Mouse (Mus musculus): ENCODE data around the gene Pcdh8.

The Pcdh8 gene

GRCm38 (mm10) chr14:79771094-79771535 lies at the start of gene Pcdh8:
Gene Pcdh8 (minus strand): TSS chr14:79771312.
- peak; percentile 81 to 83 for DNase-seq

- DNase-seq, result no peak
Measured at GRCm38 (mm10) chr14:79814709-79815108, 43.6 kb upstream of the Pcdh8 start.

- no peak for DNase-seq
Measured at GRCm38 (mm10) chr14:79814084-79814483, 43.0 kb upstream of the Pcdh8 start.

- DNase-seq, result no peak
Measured at GRCm38 (mm10) chr14:79793179-79793578, 22.1 kb upstream of the Pcdh8 start.

GRCm38 (mm10) chr14:79789535-79789934 lies 18.4 kb upstream of the Pcdh8 start:
- DNase-seq, result no peak

GRCm38 (mm10) chr14:79788656-79789204 lies 17.6 kb upstream of the Pcdh8 start:
- DNase-seq, result no peak

GRCm38 (mm10) chr14:79787918-79788317 lies 16.8 kb upstream of the Pcdh8 start:
- no peak for DNase-seq

- peak in 1 of 2 experiments; percentile 23 for DNase-seq
Measured at GRCm38 (mm10) chr14:79785400-79785799, 14.3 kb upstream of the Pcdh8 start.

- DNase-seq, result no peak
Measured at GRCm38 (mm10) chr14:79780889-79781288, 9.8 kb upstream of the Pcdh8 start.

- DNase-seq, result no peak
Measured at GRCm38 (mm10) chr14:79780332-79780731, 9.2 kb upstream of the Pcdh8 start.

- no peak for DNase-seq
Measured at GRCm38 (mm10) chr14:79779841-79780240, 8.7 kb upstream of the Pcdh8 start.

- DNase-seq, result no peak
Measured at GRCm38 (mm10) chr14:79773425-79774391, 2.6 kb upstream of the Pcdh8 start.

- no peak for DNase-seq
Measured at GRCm38 (mm10) chr14:79771802-79772511, 845 bp upstream of the Pcdh8 start.

- no peak for DNase-seq
Measured at GRCm38 (mm10) chr14:79770306-79771093, 612 bp downstream of the Pcdh8 start.

GRCm38 (mm10) chr14:79769618-79770017 lies 1.5 kb downstream of the Pcdh8 start:
- DNase-seq, result peak; percentile 81 to 94

GRCm38 (mm10) chr14:79768996-79769395 lies 2.1 kb downstream of the Pcdh8 start:
- peak in 1 of 2 experiments; percentile 53 for DNase-seq

- DNase-seq, result peak in 1 of 2 experiments; percentile 7
Measured at GRCm38 (mm10) chr14:79768076-79768830, 2.9 kb downstream of the Pcdh8 start.

GRCm38 (mm10) chr14:79767601-79768000 lies 3.5 kb downstream of the Pcdh8 start:
- DNase-seq, result no peak

- DNase-seq, result peak in 1 of 2 experiments; percentile 32
Measured at GRCm38 (mm10) chr14:79765196-79765765, 5.8 kb downstream of the Pcdh8 start.

GRCm38 (mm10) chr14:79754601-79755222 lies 16.4 kb downstream of the Pcdh8 start:
- no peak for DNase-seq

- no peak for DNase-seq
Measured at GRCm38 (mm10) chr14:79754157-79754556, 17.0 kb downstream of the Pcdh8 start.

All from kidney, postnatal 36 days (tissue).